Mouse (Mus musculus): Measurements from ENCODE around the gene Rec8. TPM values are rescaled to one million over a fixed set of nuclear protein-coding genes. Genes with fewer than 3 reads are reported as not detected.

Rec8 gene
- total and polyA plus RNA-seq, 2 experiments from 2014 or later = 7.2 to 9.2 TPM

DNA sequence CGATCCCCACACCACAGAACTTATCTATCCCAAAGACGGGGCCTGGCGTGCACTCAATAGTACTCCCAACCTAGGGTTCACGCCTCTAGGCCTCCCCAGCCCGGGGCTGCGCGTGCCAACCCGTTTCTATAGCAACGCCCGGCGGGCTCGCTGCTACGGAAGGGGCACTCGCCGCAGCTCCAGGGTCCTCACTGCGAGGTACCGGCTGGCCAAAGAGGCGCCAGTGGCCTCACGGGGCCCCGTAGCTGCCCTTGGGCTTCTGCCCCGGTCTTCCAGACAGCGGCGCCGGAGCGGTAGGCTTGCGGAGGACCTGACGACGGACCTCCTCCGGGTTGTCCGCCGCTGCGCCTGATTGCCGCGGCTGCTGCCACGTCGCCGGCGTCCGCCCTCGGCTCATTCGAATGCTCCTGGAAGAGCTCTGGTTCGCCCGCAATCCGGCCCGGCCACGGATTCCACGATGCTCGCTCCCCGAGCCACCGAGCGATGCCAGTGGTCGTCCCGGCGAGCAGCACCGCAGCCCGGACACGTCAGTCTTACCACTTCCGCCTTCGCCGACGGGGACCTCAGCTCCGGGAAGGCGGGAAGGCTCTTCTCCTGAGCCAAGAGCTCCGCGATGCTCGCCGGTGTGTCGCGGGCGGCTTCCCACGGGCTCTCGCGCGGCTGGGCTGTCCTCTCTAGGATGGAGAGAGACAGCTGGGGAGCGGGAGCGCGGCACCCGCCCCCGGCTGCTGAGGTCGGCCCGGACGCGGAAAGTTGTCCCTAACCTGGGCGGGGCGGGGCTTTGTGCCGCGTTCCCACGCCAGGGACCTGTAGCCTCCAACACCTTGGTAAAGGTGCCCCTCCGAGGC, 25.4 kb downstream of the Rec8 start, which contains the start of gene Tm9sf1:
Tm9sf1 (minus strand) TSS at position 747 of the 848 bp plus-strand sequence.
- peak within 1 kb of the TSS; percentile 97 for H3K27ac ChIP-seq (ENCODE audit: low read depth, low read length)
- peaks cover 10% of the 10 kb centered on the region for H3K4me1 ChIP-seq (ENCODE audit: insufficient read depth)
- peak within 1 kb of the TSS; percentile 61 for H3K4me2 ChIP-seq (ENCODE audit: low read depth)
- H3K9ac ChIP-seq = peak within 1 kb of the TSS; percentile 93
- peaks cover 21% of the 10 kb centered on the region for H3K36me3 ChIP-seq (ENCODE audit: insufficient read depth)
- H3K4me3 ChIP-seq (ENCODE audit: low read depth, low read length) = peak within 1 kb of the TSS; percentile 89
- 1% methylated on average over 89 of the region's 89 CpGs for WGBS
- no peaks in the 10 kb centered on the region for H3K9me3 ChIP-seq (ENCODE audit: low read length)
- DNase-seq (peak; percentile 87), ATAC-seq (peak; percentile 90)
- no peaks in the 10 kb centered on the region for H3K27me3 ChIP-seq (ENCODE audit: insufficient read depth, low read length)
- TF ChIP-seq CTCF (IDR thresholded peaks at IDR 0.05; ENCODE audit: low read depth) = 0 out of 2 replicates have a peak, but pooled peaks have one; percentile 11

DNA sequence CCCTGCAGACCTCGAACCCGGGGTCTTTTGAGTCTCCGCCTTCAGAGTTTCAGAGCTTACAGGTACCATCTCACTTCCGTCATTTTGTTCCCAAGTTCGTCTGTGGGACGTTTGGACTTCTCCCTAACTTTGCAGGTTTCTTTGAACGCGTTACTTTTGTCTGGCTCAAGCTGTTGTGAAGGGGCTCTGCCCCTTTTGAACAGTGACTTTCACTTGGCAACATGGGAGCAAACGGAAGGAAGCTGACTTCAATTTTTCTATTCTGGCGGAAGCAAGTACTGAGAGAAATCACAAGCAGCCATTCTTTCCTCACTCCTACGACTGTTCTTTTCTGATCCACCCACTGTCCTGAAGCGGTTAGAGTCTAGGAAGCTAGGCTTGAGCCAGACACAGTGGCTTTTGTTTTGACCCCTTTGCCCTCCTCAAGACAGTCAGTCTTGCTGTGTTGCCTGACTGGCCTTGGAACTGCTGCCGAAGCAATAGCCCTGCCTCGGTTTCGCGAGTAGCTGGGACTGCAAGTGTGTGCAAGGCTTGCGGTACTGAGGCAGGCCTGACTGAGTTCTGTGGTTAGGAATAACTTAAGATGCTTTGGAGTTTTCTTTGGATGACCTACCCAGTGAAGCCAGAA, 26.5 kb downstream of the Rec8 start:
- ATAC-seq (no peak), DNase-seq (no peak)
- Histone ChIP-seq H3K9me3 (ENCODE audit: low read length) (no peaks in the 10 kb centered on the region), H3K9ac (peak overlapping the region; percentile 93), H3K27ac (ENCODE audit: low read depth, low read length) (no peak overlapping the region), H3K4me2 (ENCODE audit: low read depth) (peak overlapping the region; percentile 61), H3K4me3 (ENCODE audit: low read depth, low read length) (peak overlapping the region; percentile 89), H3K27me3 (ENCODE audit: insufficient read depth, low read length) (no peaks in the 10 kb centered on the region), H3K4me1 (ENCODE audit: insufficient read depth) (peaks cover 10% of the 10 kb centered on the region), H3K36me3 (ENCODE audit: insufficient read depth) (peaks cover 16% of the 10 kb centered on the region)
- TF ChIP-seq CTCF (IDR thresholded peaks at IDR 0.05; ENCODE audit: low read depth) = no peak
- WGBS = 29% methylated on average over 17 of the region's 17 CpGs

DNA sequence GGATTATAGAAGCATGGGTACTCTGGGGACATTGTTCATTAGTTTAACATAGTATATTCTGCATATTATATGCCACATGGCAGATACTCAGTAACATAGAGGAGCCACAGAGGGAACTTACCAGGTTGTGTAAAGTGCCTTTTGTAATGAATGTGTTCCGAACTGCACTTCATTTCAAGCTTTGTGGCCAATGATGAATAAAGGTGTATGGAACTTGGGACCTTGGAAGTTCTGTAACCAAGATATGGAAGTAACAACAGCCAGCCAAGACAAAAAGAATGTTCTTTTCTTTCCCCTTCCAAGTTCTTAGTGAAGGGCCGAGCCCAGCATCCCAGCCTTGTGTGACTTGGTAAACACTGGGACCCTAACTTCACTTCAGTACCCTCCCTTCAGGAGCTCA, 32.0 kb downstream of the Rec8 start, which contains the start of gene Tssk4:
Tssk4 (plus strand) TSS at position 301 of the 400 bp plus-strand sequence.
- no peak for TF ChIP-seq CTCF (IDR thresholded peaks at IDR 0.05; ENCODE audit: low read depth)
- H3K4me3 ChIP-seq (ENCODE audit: low read depth, low read length) = no peak within 1 kb of the TSS
- H3K27me3 ChIP-seq (ENCODE audit: insufficient read depth, low read length) = no peaks in the 10 kb centered on the region
- no peak within 1 kb of the TSS for H3K9ac ChIP-seq
- H3K4me1 ChIP-seq (ENCODE audit: insufficient read depth) = 0 out of 2 replicates have a peak, but pooled peaks cover under 1% of the 10 kb centered on the region
- no peaks in the 10 kb centered on the region for H3K9me3 ChIP-seq (ENCODE audit: low read length)
- no peak for DNase-seq
- 93% methylated on average over 2 of the region's 2 CpGs for WGBS
- no peak within 1 kb of the TSS for H3K4me2 ChIP-seq (ENCODE audit: low read depth)
- no peaks in the 10 kb centered on the region; the same call in 1 of the 2 replicates for H3K36me3 ChIP-seq (ENCODE audit: insufficient read depth)
- no peak for ATAC-seq
- no peak within 1 kb of the TSS for H3K27ac ChIP-seq (ENCODE audit: low read depth, low read length)

DNA sequence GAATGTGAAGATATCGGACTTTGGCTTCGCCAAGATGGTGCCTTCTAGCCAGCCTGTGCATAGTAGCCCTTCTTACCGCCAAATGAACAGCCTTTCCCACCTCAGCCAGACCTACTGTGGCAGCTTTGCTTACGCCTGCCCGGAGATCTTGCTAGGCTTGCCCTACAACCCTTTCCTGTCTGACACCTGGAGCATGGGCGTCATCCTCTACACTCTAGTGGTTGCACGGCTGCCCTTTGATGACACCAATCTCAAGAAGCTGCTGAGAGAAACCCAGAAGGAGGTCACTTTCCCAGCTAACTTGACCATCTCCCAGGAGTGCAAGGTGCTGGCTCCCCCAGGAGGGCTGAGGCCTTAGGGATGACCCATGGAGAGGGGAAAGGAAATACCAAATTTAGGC, 33.7 kb downstream of the Rec8 start:
- TF ChIP-seq CTCF (IDR thresholded peaks at IDR 0.05; ENCODE audit: low read depth) = no peak
- H3K27ac ChIP-seq (ENCODE audit: low read depth, low read length) = no peak overlapping the region

DNA sequence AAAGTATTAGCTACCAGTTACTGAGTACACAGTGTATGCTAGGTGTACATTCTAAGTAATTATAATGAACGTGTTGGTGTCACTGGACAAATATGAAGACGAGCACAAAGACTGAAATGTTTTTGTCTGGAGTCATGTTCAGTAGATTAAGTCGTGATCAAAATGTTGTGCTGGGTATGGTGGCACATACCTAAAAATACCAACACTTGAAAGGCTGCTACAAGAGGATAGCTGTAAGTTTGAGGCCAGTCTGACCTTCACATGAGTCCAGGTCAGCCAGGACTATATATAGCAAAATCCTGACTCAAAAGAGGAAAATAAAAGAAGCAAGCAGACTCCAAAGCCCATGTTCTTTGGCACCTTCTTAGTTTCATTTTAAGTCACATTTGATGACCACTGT, 39.1 kb downstream of the Rec8 start:
- H3K27me3 ChIP-seq (ENCODE audit: insufficient read depth, low read length) = no peaks in the 10 kb centered on the region
- DNase-seq (no peak), ATAC-seq (no peak)
- H3K27ac ChIP-seq (ENCODE audit: low read depth, low read length) = no peak overlapping the region
- no peak for TF ChIP-seq CTCF (IDR thresholded peaks at IDR 0.05; ENCODE audit: low read depth)
- no peak overlapping the region for H3K4me2 ChIP-seq (ENCODE audit: low read depth)
- H3K36me3 ChIP-seq (ENCODE audit: insufficient read depth) = peaks cover 11% of the 10 kb centered on the region; the same call in 1 of the 2 replicates
- H3K9me3 ChIP-seq (ENCODE audit: low read length) = no peaks in the 10 kb centered on the region
- H3K4me3 ChIP-seq (ENCODE audit: low read depth, low read length) = no peak overlapping the region
- 0 out of 2 replicates have a peak, but pooled peaks cover 2% of the 10 kb centered on the region for H3K4me1 ChIP-seq (ENCODE audit: insufficient read depth)
- no peak overlapping the region for H3K9ac ChIP-seq
- 89% methylated on average over 3 of the region's 3 CpGs for WGBS

More for the DNA sequence above, 33.7 kb downstream of the Rec8 start:
- no peaks in the 10 kb centered on the region for H3K27me3 ChIP-seq (ENCODE audit: insufficient read depth, low read length)
- H3K4me1 ChIP-seq (ENCODE audit: insufficient read depth) = no peaks in the 10 kb centered on the region
- no peaks in the 10 kb centered on the region; the same call in 1 of the 2 replicates for H3K36me3 ChIP-seq (ENCODE audit: insufficient read depth)
- no peak overlapping the region for H3K4me2 ChIP-seq (ENCODE audit: low read depth)
- 91% methylated on average over 7 of the region's 7 CpGs for WGBS
- H3K4me3 ChIP-seq (ENCODE audit: low read depth, low read length) = no peak overlapping the region
- no peaks in the 10 kb centered on the region for H3K9me3 ChIP-seq (ENCODE audit: low read length)
- DNase-seq (no peak), ATAC-seq (no peak)
- H3K9ac ChIP-seq = no peak overlapping the region

DNA sequence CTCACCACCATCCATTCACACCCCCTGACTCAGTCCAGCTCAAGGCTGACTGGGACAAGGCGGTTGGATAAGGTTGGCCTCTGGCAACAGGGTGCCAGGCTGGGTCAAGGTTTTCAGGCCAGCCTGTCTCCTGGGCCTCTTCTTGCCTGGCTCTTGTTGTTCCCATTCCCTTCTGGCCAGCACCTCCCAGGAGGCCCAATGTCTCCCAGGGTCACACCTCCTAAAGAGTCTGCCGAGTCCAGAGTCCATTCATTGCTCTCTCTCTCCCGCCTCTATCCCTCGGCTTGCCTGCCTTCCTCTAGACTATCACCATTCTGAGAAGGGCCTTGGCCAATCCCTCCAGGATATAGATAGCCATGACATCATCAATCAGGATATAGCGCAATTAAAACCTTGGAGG, 40.2 kb downstream of the Rec8 start:
- Histone ChIP-seq H3K36me3 (ENCODE audit: insufficient read depth) (peaks cover 16% of the 10 kb centered on the region), H3K4me2 (ENCODE audit: low read depth) (no peak overlapping the region), H3K9ac (no peak overlapping the region), H3K27ac (ENCODE audit: low read depth, low read length) (no peak overlapping the region), H3K27me3 (ENCODE audit: insufficient read depth, low read length) (no peaks in the 10 kb centered on the region), H3K4me1 (ENCODE audit: insufficient read depth) (0 out of 2 replicates have a peak, but pooled peaks cover 2% of the 10 kb centered on the region), H3K4me3 (ENCODE audit: low read depth, low read length) (no peak overlapping the region), H3K9me3 (ENCODE audit: low read length) (no peaks in the 10 kb centered on the region)
- DNase-seq (no peak), ATAC-seq (no peak)
- no peak for TF ChIP-seq CTCF (IDR thresholded peaks at IDR 0.05; ENCODE audit: low read depth)
- WGBS = 94% methylated on average over 5 of the region's 5 CpGs
